8 mouse cellular contexts compared by ENCODE assay signal in the genomic region with DNA sequence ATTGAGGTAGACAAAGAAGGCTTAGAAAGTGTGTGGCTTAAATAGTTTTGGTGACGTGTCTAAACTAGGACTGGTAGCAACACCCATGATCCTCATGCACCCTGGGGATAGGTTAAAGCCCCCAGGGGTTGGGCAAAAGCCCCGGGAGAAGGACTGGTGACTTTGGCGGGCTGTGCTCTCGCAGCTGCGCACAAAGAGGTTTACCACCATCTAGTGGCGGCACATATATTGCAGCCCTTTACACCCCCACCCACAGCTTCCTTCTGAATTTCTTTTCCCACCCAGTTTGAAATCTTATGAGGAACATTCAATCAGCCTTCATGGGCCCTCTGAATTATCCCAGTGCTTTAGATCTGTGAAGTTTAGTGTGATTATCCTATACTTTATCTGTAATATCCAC.
DNase-seq lines count a peak whose midpoint lies in the region; ATAC-seq and TF ChIP-seq lines count a peak whose summit lies in the region.
"Not testable (repeated sequence)": the region's sequence is repeated elsewhere in the genome, so short reads cannot be mapped to it uniquely, and the experiment has no call there.

No protein-coding gene starts in this region.

- not testable (repeated sequence) for H3K9ac ChIP-seq in CH12.LX (ENCODE audit: insufficient read depth, low read depth); heart, embryonic 11.5 days (ENCODE audit: low read depth, low read length); intestine, embryonic 15.5 days; lung, embryonic 14.5 days

- not testable (repeated sequence) for H3K79me2 ChIP-seq in CH12.LX (replicated peaks; ENCODE audit: control insufficient read depth, extremely low read depth, insufficient read depth, poor library complexity, severe bottlenecking)

- not testable (repeated sequence) for ATAC-seq in heart, embryonic 11.5 days (replicated peaks; ENCODE audit: insufficient number of reproducible peaks, low FRiP score, low TSS enrichment); lung, embryonic 14.5 days (ENCODE audit: insufficient read depth)
- 0 out of 2 replicates have a peak, but pooled peaks have one; percentile 28 for ATAC-seq in intestine, embryonic 15.5 days

- peak; percentile 29 for DNase-seq in CH12.LX (ENCODE audit: extremely low read depth)
- DNase-seq in left cerebral cortex, postnatal 4 days: peak; percentile 1
- DNase-seq in lung, embryonic 14.5 days: peak; percentile 43
- peak; percentile 6 for DNase-seq in ovary, postnatal 36 days (ENCODE audit: low spot score)
- DNase-seq in thymus, postnatal 14 days: peak; percentile 34

- H3K9me3 ChIP-seq in CH12.LX (replicated peaks; ENCODE audit: low read length); heart, embryonic 11.5 days (replicated peaks; ENCODE audit: control insufficient read depth, low read length); intestine, embryonic 15.5 days; lung, embryonic 14.5 days (ENCODE audit: low read depth, low read length): not testable (repeated sequence)

- not testable (repeated sequence) for H3K36me3 ChIP-seq in CH12.LX (replicated peaks in 1 of 2; ENCODE audit: control insufficient read depth in 1 of 2, insufficient read depth in 1 of 2, low read length in 1 of 2); heart, embryonic 11.5 days (ENCODE audit: control insufficient read depth, insufficient read depth, low read length); intestine, embryonic 15.5 days; lung, embryonic 14.5 days (ENCODE audit: insufficient read depth)

- TF ChIP-seq RAD21 in CH12.LX (IDR thresholded peaks at IDR 0.05; ENCODE audit: low read depth, low read length): peak; percentile 31

- TF ChIP-seq CTCF in CH12.LX (conservative IDR thresholded peaks at IDR 0.05 in 1 of 2, IDR thresholded peaks at IDR 0.05 in 1 of 2; ENCODE audit: low read depth in 2 of 2, low read length in 2 of 2): peak; percentile 18 to 50; a peak in 2 of 4 replicates
- peak; percentile 52; the same call in 1 of the 2 replicates for TF ChIP-seq CTCF in lung, embryonic 14.5 days (IDR thresholded peaks at IDR 0.05; ENCODE audit: low read depth)

- not testable (repeated sequence) for H3K27ac ChIP-seq in CH12.LX (ENCODE audit: insufficient read depth, low read depth); brown adipose tissue, adult 24 weeks (replicated peaks; ENCODE audit: low read depth, low read length); heart, embryonic 11.5 days (ENCODE audit: low read depth, low read length); intestine, embryonic 15.5 days; lung, embryonic 14.5 days (ENCODE audit: low read depth)

- dilution Hi-C loops in CH12.LX (cut with MboI; ENCODE audit: extremely low pct_ligation_motif_present, extremely low pct_unique_long_range_greater_than_20kb, low sequenced_read_pairs): not testable (repeated sequence)

- in situ Hi-C loops in CH12.LX (cut with MboI; ENCODE audit: low pct_ligation_motif_present, low pct_unique_long_range_greater_than_20kb, low sequenced_read_pairs): not testable (repeated sequence)

- WGBS in heart, embryonic 11.5 days (ENCODE audit: insufficient replicate concordance): 1% methylated on average over 6 of the region's 6 CpGs
- WGBS in intestine, embryonic 15.5 days: 5% methylated on average over 6 of the region's 6 CpGs
- 6% methylated on average over 6 of the region's 6 CpGs for WGBS in lung, embryonic 14.5 days

- H3K27me3 ChIP-seq in CH12.LX (replicated peaks); heart, embryonic 11.5 days (ENCODE audit: control insufficient read depth, insufficient read depth, low read length); intestine, embryonic 15.5 days (replicated peaks); lung, embryonic 14.5 days (ENCODE audit: insufficient read depth, low read length): not testable (repeated sequence)

- peak overlapping the region; percentile 57; the same call in 1 of the 2 replicates for H3K4me2 ChIP-seq in CH12.LX (ENCODE audit: insufficient read depth, low read depth, poor library complexity, severe bottlenecking)
- H3K4me2 ChIP-seq in heart, embryonic 11.5 days: peak overlapping the region; percentile 48
- H3K4me2 ChIP-seq in intestine, embryonic 15.5 days (replicated peaks): peak overlapping the region; percentile 48
- H3K4me2 ChIP-seq in lung, embryonic 14.5 days: peak overlapping the region; percentile 35; the same call in 1 of the 2 replicates

- TF ChIP-seq POLR2A in CH12.LX (IDR thresholded peaks at IDR 0.05; ENCODE audit: low read depth, low read length): not testable (repeated sequence)

- TF ChIP-seq EP300 in CH12.LX (IDR thresholded peaks at IDR 0.05; ENCODE audit: low read length): not testable (repeated sequence)

- H3K4me3 ChIP-seq in CH12.LX (replicated peaks in 1 of 3; ENCODE audit: low read depth in 2 of 3, low read length in 2 of 3, poor library complexity in 1 of 3); heart, embryonic 11.5 days (ENCODE audit: low read depth, low read length); lung, embryonic 14.5 days (ENCODE audit: low read depth, low read length): not testable (repeated sequence)
- H3K4me3 ChIP-seq in brown adipose tissue, adult 24 weeks (ENCODE audit: insufficient read depth, low read depth, low read length): peak overlapping the region; percentile 28
- H3K4me3 ChIP-seq in intestine, embryonic 15.5 days (replicated peaks): 0 out of 2 replicates have a peak overlapping the region, but pooled peaks have one; percentile 15

- intact Hi-C loops in left cerebral cortex, postnatal 4 days (cut with DNase I): not testable (repeated sequence)

- not testable (repeated sequence) for H3K4me1 ChIP-seq in CH12.LX (ENCODE audit: control insufficient read depth in 1 of 2, insufficient read depth in 2 of 2); brown adipose tissue, adult 24 weeks (ENCODE audit: control insufficient read depth, insufficient read depth, insufficient read length, low read length); heart, embryonic 11.5 days (ENCODE audit: control insufficient read depth, insufficient read depth, low read length); intestine, embryonic 15.5 days (replicated peaks); lung, embryonic 14.5 days (ENCODE audit: insufficient read depth)

TF ChIP-seq in CH12.LX, 34 proteins besides CTCF, POLR2A, EP300 and RAD21:
- TF ChIP-seq SMC3 (IDR thresholded peaks at IDR 0.05; ENCODE audit: low read depth, low read length) (peak; percentile 28; the same call in 1 of the 2 replicates), NRF1 (IDR thresholded peaks at IDR 0.05; ENCODE audit: low read depth, low read length) (peak; percentile 59)
